Mouse (Mus musculus) lung, adult 2 months (tissue): Measurements from ENCODE around the gene Tmeff1.

ENCODE experiments used
- CTCF ChIP-seq: fragments of 200-500 bp; IDR thresholded peaks from 2 replicates; pipeline ENCODE4 v1.5.1; 2011; ENCODE audit warnings: mild to moderate bottlenecking, low read length, control low read depth; ENCODE audit not compliant: insufficient read depth
- POLR2A ChIP-seq: fragments of 200-500 bp; IDR thresholded peaks from 2 replicates; pipeline ENCODE4 v1.6.1; 2011; ENCODE audit warnings: low read depth, mild to moderate bottlenecking, control low read depth, low read length, borderline replicate concordance; ENCODE audit errors: extremely low read depth

DNA sequence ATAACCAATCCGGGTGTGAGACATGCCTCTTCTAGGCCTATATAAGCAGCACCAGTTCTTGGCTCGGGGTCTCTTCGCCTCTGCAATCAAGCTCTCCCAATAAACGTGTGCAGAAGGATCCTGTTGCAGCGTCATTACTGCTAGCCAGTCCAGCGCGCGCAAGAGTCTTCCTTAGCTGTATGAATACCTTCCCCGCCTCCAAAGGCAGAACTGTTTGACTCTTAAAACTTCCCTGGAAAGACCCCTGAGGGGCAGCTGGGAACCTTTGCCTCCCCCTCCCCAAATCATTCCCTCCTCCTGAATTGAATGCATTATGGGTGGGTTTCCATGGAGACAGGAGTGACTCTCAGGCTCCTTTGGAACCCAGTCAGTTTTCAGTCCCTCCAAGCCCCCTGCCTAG lies 93.8 kb downstream of the Tmeff1 start:
- TF ChIP-seq CTCF (no peak), POLR2A (no peak)
